Mouse (Mus musculus): ENCODE data around the gene Adk.

The Adk gene

GRCm38 (mm10) chr14:21278907-21279535 is 226.6 kb downstream of the Adk start:
- DNase-seq: no peak

- DNase-seq: no peak
These were observed 228.1 kb downstream of the Adk start for GRCm38 (mm10) chr14:21280451-21280850.

- DNase-seq: no peak
These were observed 229.1 kb downstream of the Adk start for GRCm38 (mm10) chr14:21281506-21281905.

GRCm38 (mm10) chr14:21284116-21284515 is 231.7 kb downstream of the Adk start:
- DNase-seq: no peak

- no peak for DNase-seq
These were observed 232.5 kb downstream of the Adk start for GRCm38 (mm10) chr14:21284847-21285246.

- DNase-seq: no peak
These were observed 233.9 kb downstream of the Adk start for GRCm38 (mm10) chr14:21286274-21286673.

GRCm38 (mm10) chr14:21287726-21288442 is 235.5 kb downstream of the Adk start:
- no peak for DNase-seq

- DNase-seq: no peak
These were observed 247.4 kb downstream of the Adk start for GRCm38 (mm10) chr14:21299743-21300142.

- DNase-seq: peak; percentile 28
These were observed 252.4 kb downstream of the Adk start for GRCm38 (mm10) chr14:21304815-21305214.

GRCm38 (mm10) chr14:21308349-21308936 is 256.1 kb downstream of the Adk start:
- DNase-seq: no peak

GRCm38 (mm10) chr14:21310530-21310929 is 258.2 kb downstream of the Adk start:
- no peak for DNase-seq

- DNase-seq: no peak
These were observed 261.4 kb downstream of the Adk start for GRCm38 (mm10) chr14:21313561-21314342.

GRCm38 (mm10) chr14:21314466-21314865 is 262.1 kb downstream of the Adk start:
- no peak for DNase-seq

GRCm38 (mm10) chr14:21334826-21335225 is 282.5 kb downstream of the Adk start:
- DNase-seq: no peak

GRCm38 (mm10) chr14:21335691-21336314 is 283.4 kb downstream of the Adk start:
- no peak for DNase-seq

- no peak for DNase-seq
These were observed 285.6 kb downstream of the Adk start for GRCm38 (mm10) chr14:21337948-21338347.

- DNase-seq: no peak
These were observed 288.8 kb downstream of the Adk start for GRCm38 (mm10) chr14:21341195-21341594.

GRCm38 (mm10) chr14:21342984-21343383 is 290.6 kb downstream of the Adk start:
- DNase-seq: no peak

- DNase-seq: no peak
These were observed 292.5 kb downstream of the Adk start for GRCm38 (mm10) chr14:21344896-21345295.

GRCm38 (mm10) chr14:21348611-21349260 is 296.4 kb downstream of the Adk start:
- DNase-seq: no peak

GRCm38 (mm10) chr14:21351646-21352045 is 299.3 kb downstream of the Adk start:
- DNase-seq: no peak

GRCm38 (mm10) chr14:21356286-21356685 is 303.9 kb downstream of the Adk start:
- DNase-seq: no peak

All from cerebellum, adult 8-10 months (tissue).